Mouse (Mus musculus): Measurements from ENCODE around the gene Scube2. TPM values are rescaled to one million over a fixed set of nuclear protein-coding genes. Genes with fewer than 3 reads are reported as not detected.
A peak's percentile ranks its signal among the peaks of the same experiment; 100 is the strongest.

Gene Scube2
- polyA plus RNA-seq, 1 experiment from 2014 or later, result 4.7 TPM

- H3K4me3 ChIP-seq, result no peak overlapping the region
- H3K9me3 ChIP-seq, result no peaks in the 10 kb centered on the region
- peak overlapping the region; percentile 76 for H3K27ac ChIP-seq
- H3K4me1 ChIP-seq (replicated peaks), result peaks cover 25% of the 10 kb centered on the region
- 23% methylated on average over 4 of the region's 4 CpGs for WGBS
- peaks cover 37% of the 10 kb centered on the region for H3K27me3 ChIP-seq (ENCODE audit: insufficient read depth, poor library complexity, severe bottlenecking)
- peaks cover 16% of the 10 kb centered on the region; the same call in 1 of the 2 replicates for H3K36me3 ChIP-seq
- DNase-seq (ENCODE audit: low spot score), result peak; percentile 21
Observed at GRCm38 (mm10) chr7:109813330-109814140, 51.9 kb downstream of the Scube2 start.

DNA sequence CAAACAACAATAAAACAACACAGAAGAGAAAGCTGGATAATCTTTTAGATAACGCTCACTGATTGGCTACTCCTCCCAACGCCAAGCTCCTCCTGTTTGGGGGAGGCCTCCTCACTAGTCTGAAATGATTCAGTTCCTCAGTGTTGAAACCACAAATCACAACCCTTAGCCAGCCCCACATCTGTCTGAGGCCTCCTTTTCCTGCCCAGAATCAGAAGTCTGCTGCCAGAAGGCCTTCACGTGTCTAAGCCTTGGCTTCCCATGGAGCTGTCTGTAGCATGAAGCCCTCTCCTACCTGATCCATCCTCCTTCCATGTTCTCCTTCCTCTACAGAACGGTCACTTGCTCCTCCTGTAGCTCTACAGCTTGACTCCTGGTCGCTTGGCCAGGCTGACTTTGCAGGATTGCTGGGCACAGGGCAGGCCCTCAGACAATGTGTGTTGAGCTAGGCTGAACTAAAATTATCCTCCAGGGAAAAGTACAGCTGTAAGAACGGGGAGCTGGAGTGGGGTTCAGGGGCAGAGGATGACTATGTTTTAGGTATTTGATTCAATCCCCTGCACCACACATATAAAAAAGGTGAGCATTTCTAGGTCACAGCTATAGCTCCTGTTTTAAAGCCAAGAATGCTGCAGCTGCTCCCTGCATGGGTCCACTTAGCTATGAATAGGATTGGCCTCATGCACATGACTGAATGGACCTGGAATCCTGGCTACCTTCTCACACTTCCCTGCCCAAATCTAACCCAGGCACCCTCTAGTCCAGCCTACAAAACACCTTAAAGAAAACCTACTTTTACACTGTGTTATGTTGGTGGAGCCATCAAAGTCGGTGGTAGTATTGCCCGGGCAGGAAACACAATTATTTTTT is 57.6 kb downstream of the Scube2 start:
- no peaks in the 10 kb centered on the region for H3K9me3 ChIP-seq
- H3K27ac ChIP-seq, result no peak overlapping the region
- peaks cover 21% of the 10 kb centered on the region; the same call in 1 of the 2 replicates for H3K27me3 ChIP-seq (ENCODE audit: insufficient read depth, poor library complexity, severe bottlenecking)
- 86% methylated on average over 8 of the region's 8 CpGs for WGBS
- DNase-seq (ENCODE audit: low spot score), result no peak
- H3K4me3 ChIP-seq, result no peak overlapping the region
- peaks cover 5% of the 10 kb centered on the region for H3K4me1 ChIP-seq (replicated peaks)
- peaks cover 16% of the 10 kb centered on the region; the same call in 1 of the 2 replicates for H3K36me3 ChIP-seq

- peaks cover 8% of the 10 kb centered on the region; the same call in 1 of the 2 replicates for H3K27me3 ChIP-seq (ENCODE audit: insufficient read depth, poor library complexity, severe bottlenecking)
- WGBS, result 72% methylated on average over 6 of the region's 6 CpGs
- H3K36me3 ChIP-seq, result peaks cover 7% of the 10 kb centered on the region; the same call in 1 of the 2 replicates
- no peak overlapping the region for H3K27ac ChIP-seq
- H3K4me1 ChIP-seq (replicated peaks), result no peaks in the 10 kb centered on the region
- H3K4me3 ChIP-seq, result no peak overlapping the region
- no peaks in the 10 kb centered on the region for H3K9me3 ChIP-seq
- DNase-seq (ENCODE audit: low spot score), result no peak
Observed at GRCm38 (mm10) chr7:109804843-109805242, 60.6 kb downstream of the Scube2 start.

GRCm38 (mm10) chr7:109804355-109804754 is 61.1 kb downstream of the Scube2 start:
- Histone ChIP-seq H3K36me3 (peaks cover 7% of the 10 kb centered on the region; the same call in 1 of the 2 replicates), H3K27ac (no peak overlapping the region), H3K9me3 (no peaks in the 10 kb centered on the region), H3K4me1 (replicated peaks) (no peaks in the 10 kb centered on the region), H3K4me3 (no peak overlapping the region), H3K27me3 (ENCODE audit: insufficient read depth, poor library complexity, severe bottlenecking) (peaks cover 8% of the 10 kb centered on the region; the same call in 1 of the 2 replicates)
- no peak for DNase-seq (ENCODE audit: low spot score)
- WGBS, result 92% methylated on average over 6 of the region's 6 CpGs

DNA sequence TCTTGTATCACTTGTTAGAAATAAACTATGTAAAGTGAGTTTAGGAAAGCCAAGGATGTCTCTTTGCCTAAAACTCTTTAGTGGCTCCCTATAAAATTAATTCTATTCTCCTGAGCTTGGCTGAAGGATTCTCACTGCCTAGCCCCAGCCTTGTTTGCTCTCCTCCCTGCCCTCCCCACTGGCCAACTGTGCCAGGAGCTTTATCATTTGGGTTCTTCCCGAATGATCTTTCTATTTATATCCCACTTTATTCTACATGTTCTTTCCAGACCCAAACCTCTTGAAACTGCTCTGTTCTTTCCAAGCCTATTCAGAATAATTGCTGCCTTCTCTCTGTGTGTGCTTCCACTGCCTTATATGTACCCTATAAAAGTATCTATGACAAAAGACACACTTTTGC is 62.0 kb downstream of the Scube2 start:
- 87% methylated on average over 1 of the region's 1 CpGs for WGBS
- H3K9me3 ChIP-seq, result no peaks in the 10 kb centered on the region
- no peak for DNase-seq (ENCODE audit: low spot score)
- H3K36me3 ChIP-seq, result no peaks in the 10 kb centered on the region
- H3K4me3 ChIP-seq, result no peak overlapping the region
- H3K4me1 ChIP-seq (replicated peaks), result no peaks in the 10 kb centered on the region
- H3K27ac ChIP-seq, result no peak overlapping the region
- H3K27me3 ChIP-seq (ENCODE audit: insufficient read depth, poor library complexity, severe bottlenecking), result peaks cover 5% of the 10 kb centered on the region; the same call in 1 of the 2 replicates

DNA sequence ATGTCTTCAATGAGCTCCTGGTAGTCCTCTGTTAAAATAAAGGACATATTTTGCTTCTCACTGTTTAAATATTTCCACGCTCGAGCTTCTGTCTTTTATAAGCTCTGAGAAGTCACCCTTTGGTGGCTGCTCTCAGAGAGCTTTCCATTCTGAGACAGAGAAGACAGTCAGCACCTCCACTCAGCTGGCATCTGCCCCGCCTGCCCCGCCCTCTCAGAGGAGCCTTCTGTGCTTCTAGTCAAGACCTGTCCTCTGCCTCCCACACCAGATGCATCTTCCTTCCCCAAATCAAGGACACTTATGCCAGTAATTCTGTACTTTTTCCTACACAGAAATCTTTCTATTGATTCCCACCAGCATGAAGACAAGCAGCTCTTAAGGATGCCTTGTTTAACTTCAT is 64.9 kb downstream of the Scube2 start:
- H3K4me3 ChIP-seq, result no peak overlapping the region
- H3K27ac ChIP-seq, result no peak overlapping the region
- no peaks in the 10 kb centered on the region for H3K36me3 ChIP-seq
- DNase-seq (ENCODE audit: low spot score), result no peak
- H3K9me3 ChIP-seq, result no peaks in the 10 kb centered on the region
- 0 out of 2 replicates have a peak, but pooled peaks cover 5% of the 10 kb centered on the region for H3K27me3 ChIP-seq (ENCODE audit: insufficient read depth, poor library complexity, severe bottlenecking)
- 86% methylated on average over 4 of the region's 4 CpGs for WGBS
- no peaks in the 10 kb centered on the region for H3K4me1 ChIP-seq (replicated peaks)

DNA sequence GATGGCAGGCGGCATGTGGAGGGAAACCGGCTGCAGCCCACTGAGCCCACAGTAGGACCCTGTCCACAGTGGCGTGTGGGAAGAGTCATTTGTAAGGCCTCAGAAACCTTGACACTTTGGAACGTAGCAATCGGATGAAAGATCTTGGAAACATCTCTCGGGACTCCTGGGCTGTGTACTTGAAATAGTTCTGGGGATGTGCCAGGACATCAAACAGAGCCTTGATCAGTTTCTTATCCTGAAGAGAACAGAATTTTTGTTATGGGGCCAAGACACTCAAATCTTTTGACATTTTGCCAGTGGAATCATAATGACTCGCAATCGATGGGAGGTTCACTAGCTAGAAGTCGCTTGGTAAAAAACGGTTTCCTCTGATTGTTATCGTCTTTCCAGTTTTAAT is 66.3 kb downstream of the Scube2 start:
- Histone ChIP-seq H3K27me3 (ENCODE audit: insufficient read depth, poor library complexity, severe bottlenecking) (0 out of 2 replicates have a peak, but pooled peaks cover 2% of the 10 kb centered on the region), H3K27ac (no peak overlapping the region), H3K36me3 (no peaks in the 10 kb centered on the region), H3K9me3 (no peaks in the 10 kb centered on the region), H3K4me1 (replicated peaks) (no peaks in the 10 kb centered on the region), H3K4me3 (no peak overlapping the region)
- no peak for DNase-seq (ENCODE audit: low spot score)
- 94% methylated on average over 11 of the region's 11 CpGs for WGBS

GRCm38 (mm10) chr7:109795564-109795963 is 69.9 kb downstream of the Scube2 start:
- no peak for DNase-seq (ENCODE audit: low spot score)
- Histone ChIP-seq H3K27ac (no peak overlapping the region), H3K27me3 (ENCODE audit: insufficient read depth, poor library complexity, severe bottlenecking) (no peaks in the 10 kb centered on the region), H3K4me3 (no peak overlapping the region), H3K4me1 (replicated peaks) (no peaks in the 10 kb centered on the region), H3K9me3 (no peaks in the 10 kb centered on the region), H3K36me3 (no peaks in the 10 kb centered on the region)
- 85% methylated on average over 5 of the region's 5 CpGs for WGBS

- DNase-seq (ENCODE audit: low spot score), result no peak
- Histone ChIP-seq H3K4me1 (replicated peaks) (no peaks in the 10 kb centered on the region), H3K27me3 (ENCODE audit: insufficient read depth, poor library complexity, severe bottlenecking) (no peaks in the 10 kb centered on the region), H3K27ac (no peak overlapping the region), H3K4me3 (no peak overlapping the region), H3K36me3 (no peaks in the 10 kb centered on the region), H3K9me3 (no peaks in the 10 kb centered on the region)
- 83% methylated on average over 2 of the region's 2 CpGs for WGBS
Observed at GRCm38 (mm10) chr7:109794556-109794955, 70.9 kb downstream of the Scube2 start.

DNA sequence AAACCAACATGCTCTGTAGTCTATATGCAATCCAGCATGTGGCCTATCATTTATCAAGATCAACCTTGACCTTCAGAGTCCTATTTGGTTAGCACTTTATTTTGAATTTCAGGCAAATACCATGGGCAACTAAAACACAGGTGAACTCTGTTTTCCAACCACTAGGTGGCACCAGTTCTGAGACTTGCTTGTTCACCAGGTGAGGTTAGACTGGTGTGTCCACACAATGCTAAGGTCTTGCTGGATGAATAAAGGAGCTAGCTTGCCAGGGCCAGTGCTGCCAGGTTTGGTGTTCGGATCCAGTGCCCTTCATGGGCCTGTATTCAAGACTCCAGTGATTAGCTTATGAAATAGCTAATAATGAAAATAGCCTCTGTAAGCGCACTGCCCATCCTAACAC is 72.7 kb downstream of the Scube2 start:
- 73% methylated on average over 2 of the region's 2 CpGs for WGBS
- Histone ChIP-seq H3K4me1 (replicated peaks) (no peaks in the 10 kb centered on the region), H3K36me3 (no peaks in the 10 kb centered on the region), H3K27me3 (ENCODE audit: insufficient read depth, poor library complexity, severe bottlenecking) (no peaks in the 10 kb centered on the region), H3K27ac (no peak overlapping the region), H3K9me3 (no peaks in the 10 kb centered on the region), H3K4me3 (no peak overlapping the region)
- DNase-seq (ENCODE audit: low spot score), result peak; percentile 35

DNA sequence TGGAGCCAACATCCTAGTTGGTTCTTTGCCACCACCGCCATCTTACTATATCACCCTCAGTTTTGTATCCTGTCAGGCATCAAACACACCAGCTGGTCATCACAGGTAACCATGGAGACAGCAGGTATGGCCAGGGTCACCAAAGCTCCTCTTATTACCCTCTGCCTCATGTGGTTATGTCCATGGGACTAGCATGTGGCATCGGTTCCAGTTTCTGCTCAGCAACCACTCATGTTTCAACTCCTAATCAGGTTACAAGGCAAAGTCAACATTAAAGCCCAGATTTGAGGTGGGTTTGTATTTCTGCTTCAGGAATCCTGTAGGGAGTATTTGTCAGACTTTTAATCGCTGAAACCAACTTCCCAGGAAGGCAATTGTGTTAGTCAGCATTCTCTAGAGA is 74.7 kb downstream of the Scube2 start:
- H3K4me3 ChIP-seq, result no peak overlapping the region
- no peaks in the 10 kb centered on the region for H3K9me3 ChIP-seq
- DNase-seq (ENCODE audit: low spot score), result no peak
- H3K36me3 ChIP-seq, result no peaks in the 10 kb centered on the region
- no peak overlapping the region for H3K27ac ChIP-seq
- H3K4me1 ChIP-seq (replicated peaks), result no peaks in the 10 kb centered on the region
- WGBS, result 76% methylated on average over 3 of the region's 3 CpGs
- no peaks in the 10 kb centered on the region for H3K27me3 ChIP-seq (ENCODE audit: insufficient read depth, poor library complexity, severe bottlenecking)

DNA sequence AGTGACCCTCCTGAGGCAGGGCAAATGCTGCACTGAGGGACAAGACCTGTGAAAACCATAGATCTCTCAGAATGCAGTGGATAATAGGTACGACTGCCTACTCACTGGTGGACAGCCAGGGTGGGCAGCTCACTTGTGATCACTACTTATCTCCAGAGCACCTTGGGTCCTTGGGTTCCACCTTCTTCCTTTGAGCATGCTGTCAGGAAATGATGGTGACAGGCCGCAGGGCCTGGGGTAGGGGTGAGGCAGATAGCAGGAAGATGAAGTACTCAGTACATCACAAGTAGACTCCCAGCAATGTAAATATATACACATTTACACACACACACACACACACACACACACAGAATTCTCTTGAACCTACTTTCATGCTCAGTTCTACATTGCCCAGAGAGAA is 77.6 kb downstream of the Scube2 start:
- 88% methylated on average over 2 of the region's 2 CpGs for WGBS

DNA sequence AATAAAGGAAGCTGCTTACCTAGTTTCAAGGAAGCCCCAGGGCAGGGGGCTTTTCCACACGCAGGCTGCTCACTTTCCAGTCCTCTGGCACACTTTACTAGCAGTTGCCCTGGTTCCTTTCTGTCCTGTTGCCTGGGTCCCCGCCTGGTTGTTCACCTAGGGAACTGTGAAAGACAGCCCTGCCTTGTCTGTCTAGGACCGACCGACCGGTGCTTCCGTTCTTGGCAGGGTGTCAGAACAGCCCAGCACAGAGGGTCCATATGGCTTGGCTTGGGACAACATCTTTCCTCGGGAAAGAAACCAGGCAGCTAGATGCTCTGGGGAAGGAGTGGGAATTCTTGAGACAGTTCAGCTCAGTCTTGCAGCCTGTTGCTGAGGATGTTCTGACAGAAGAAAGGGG is 82.2 kb downstream of the Scube2 start:
- 66% methylated on average over 7 of the region's 7 CpGs for WGBS
- peaks cover 62% of the 10 kb centered on the region for H3K27me3 ChIP-seq (ENCODE audit: insufficient read depth, poor library complexity, severe bottlenecking)
- DNase-seq (ENCODE audit: low spot score), result no peak

More for the DNA sequence above, 77.6 kb downstream of the Scube2 start:
- Histone ChIP-seq H3K4me3 (no peak overlapping the region), H3K27ac (no peak overlapping the region), H3K36me3 (no peaks in the 10 kb centered on the region), H3K27me3 (ENCODE audit: insufficient read depth, poor library complexity, severe bottlenecking) (peaks cover 17% of the 10 kb centered on the region), H3K9me3 (no peaks in the 10 kb centered on the region), H3K4me1 (replicated peaks) (no peaks in the 10 kb centered on the region)
- DNase-seq (ENCODE audit: low spot score), result no peak

More for the DNA sequence above, 82.2 kb downstream of the Scube2 start:
- Histone ChIP-seq H3K4me1 (replicated peaks) (peaks cover 14% of the 10 kb centered on the region), H3K36me3 (no peaks in the 10 kb centered on the region), H3K9me3 (no peaks in the 10 kb centered on the region), H3K4me3 (no peak overlapping the region), H3K27ac (no peak overlapping the region)
